Mouse (Mus musculus): ENCODE data around the gene Phf1.
"Not testable (repeated sequence)": the region's sequence is repeated elsewhere in the genome, so short reads cannot be mapped to it uniquely, and the experiment has no call there.

DNA sequence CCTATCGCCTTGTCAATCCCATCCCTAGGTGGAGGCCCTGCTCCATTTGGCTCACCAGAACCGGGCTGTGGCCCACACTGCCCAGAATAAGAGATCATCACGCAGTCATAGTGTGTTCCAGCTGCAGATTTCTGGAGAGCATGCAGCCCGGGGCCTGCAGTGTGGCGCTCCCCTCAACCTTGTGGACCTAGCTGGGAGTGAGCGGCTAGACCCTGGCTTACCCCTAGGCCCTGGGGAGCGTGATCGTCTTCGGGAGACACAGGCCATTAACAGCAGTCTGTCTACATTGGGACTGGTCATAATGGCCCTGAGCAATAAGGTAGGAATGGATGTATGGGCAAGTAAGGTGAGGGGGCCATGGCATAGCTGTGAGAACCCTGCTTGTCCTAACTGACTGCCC, 7.4 kb upstream of the Phf1 start:
- TF ChIP-seq CTCF (IDR thresholded peaks at IDR 0.05; ENCODE audit: extremely low read depth, insufficient read length, insufficient replicate concordance, low read depth, low read length); POLR2A (IDR thresholded peaks at IDR 0.05; ENCODE audit: low read depth, low read length): not testable (repeated sequence)
